Comparison of ENCODE assay signal across 17 mouse cellular contexts in the genomic region with DNA sequence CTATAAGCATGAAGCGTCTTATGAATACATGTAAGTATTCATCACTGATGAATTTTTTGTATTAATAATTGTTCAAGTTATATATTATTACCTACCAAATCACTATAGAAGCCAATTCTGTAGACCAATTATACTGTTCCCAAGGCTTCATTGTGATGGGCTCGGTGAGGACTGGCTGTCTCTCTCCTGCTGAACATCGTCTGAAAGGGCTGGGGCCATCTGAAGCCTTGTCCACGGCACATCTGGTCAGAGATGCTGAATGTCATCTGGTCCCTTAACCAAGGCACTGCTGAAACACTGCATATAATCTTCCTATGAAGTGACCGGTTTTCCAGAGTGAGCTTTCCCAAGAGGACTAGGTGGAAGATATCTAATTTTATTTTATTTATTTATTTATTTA.
"Had no signal": no experiment of that assay in that cellular context is flagged by ENCODE, and none has a peak within 500 bp of the region (broad histone marks: within the 10 kb centered on the region; RNA-seq: fewer than 3 reads in every experiment).

No protein-coding gene starts in this region.

- H3K27me3 ChIP-seq: lung, embryonic 15.5 days; megakaryocyte, embryonic 14.5 days; midbrain, embryonic 13.5 days; midbrain, embryonic 15.5 days; neural tube, embryonic 12.5 days; stomach, embryonic 15.5 days had no signal

- H3K9me3 ChIP-seq: lung, embryonic 15.5 days; megakaryocyte, embryonic 14.5 days; midbrain, embryonic 13.5 days; midbrain, embryonic 15.5 days; neural tube, embryonic 12.5 days; stomach, embryonic 15.5 days had no signal

- DNase-seq: lung, adult 2 months; lung, postnatal 14 days; lung, postnatal 36 days; right cerebral cortex, postnatal 14 days; thymus, adult 2 months; thymus, postnatal 25 days; thymus, postnatal 4 days had no signal

- H3K27ac ChIP-seq: lung, embryonic 15.5 days; macrophage; midbrain, embryonic 13.5 days; midbrain, embryonic 15.5 days; neural tube, embryonic 12.5 days; stomach, embryonic 15.5 days; stomach, postnatal 0 days had no signal

- H3K4me1 ChIP-seq: lung, embryonic 15.5 days; midbrain, embryonic 13.5 days; midbrain, embryonic 15.5 days; neural tube, embryonic 12.5 days; stomach, embryonic 15.5 days had no signal

- ATAC-seq: lung, postnatal 0 days; midbrain, embryonic 13.5 days; midbrain, embryonic 15.5 days had no signal

- H3K36me3 ChIP-seq: lung, embryonic 15.5 days; midbrain, embryonic 13.5 days; midbrain, embryonic 15.5 days; neural tube, embryonic 12.5 days; stomach, embryonic 15.5 days had no signal

- H3K9ac ChIP-seq: lung, embryonic 15.5 days; midbrain, embryonic 13.5 days; midbrain, embryonic 15.5 days; neural tube, embryonic 12.5 days; stomach, embryonic 15.5 days had no signal

- H3K4me2 ChIP-seq: lung, embryonic 15.5 days; midbrain, embryonic 11.5 days; midbrain, embryonic 13.5 days; midbrain, embryonic 15.5 days; neural tube, embryonic 12.5 days; stomach, embryonic 15.5 days had no signal

- H3K4me3 ChIP-seq: lung, embryonic 15.5 days; megakaryocyte, embryonic 14.5 days; midbrain, embryonic 13.5 days; midbrain, embryonic 15.5 days; neural tube, embryonic 12.5 days; stomach, embryonic 15.5 days had no signal
